Comparison of ENCODE assay signal across 7 mouse cellular contexts in genomic region chr13:11567376-11567775, GRCm38 (mm10).
"Had no signal": no experiment of that assay in that cellular context is flagged by ENCODE, and none has a peak within 500 bp of the region (broad histone marks: within the 10 kb centered on the region; RNA-seq: fewer than 3 reads in every experiment).

No protein-coding gene starts in this region.

- DNase-seq: kidney, adult 9 months; kidney, postnatal 14 days; kidney, postnatal 4 days; liver, postnatal 0 days; lung, embryonic 14.5 days; thymus, adult 18-20 months; thymus, postnatal 36 days had no signal
